Mouse (Mus musculus): Measurements from ENCODE around the gene Pqbp1.

- TF ChIP-seq POLR2A (IDR thresholded peaks at IDR 0.05; ENCODE audit: low read depth, low read length) (no peak), CTCF (conservative IDR thresholded peaks at IDR 0.05; ENCODE audit: insufficient read depth, insufficient read length, low read depth, low read length) (peak; percentile 64)
These were observed 44.5 kb downstream of the Pqbp1 start for GRCm38 (mm10) chrX:7854578-7854977.
